Mouse (Mus musculus) thymus, adult 2 months (tissue): ENCODE results near the gene Mrpl34. TPM values are rescaled to one million over a fixed set of nuclear protein-coding genes. Genes with fewer than 3 reads are reported as not detected.

Experiments
- DNase-seq: peaks from one replicate; pipeline ENCODE4 v3.0.0; 2021
- H3K27ac ChIP-seq: fragments of 200-500 bp; 2 replicates; pipeline ENCODE4 v1.5.1; 2012; ENCODE audit warnings: low read length, control low read depth; ENCODE audit not compliant: control insufficient read depth, insufficient read depth
- H3K27me3 ChIP-seq: fragments of 200-500 bp; 2 replicates; pipeline ENCODE4 v1.6.1; 2012; ENCODE audit warnings: mild to moderate bottlenecking, low read length, moderate library complexity, mixed read lengths; ENCODE audit not compliant: control insufficient read depth, insufficient read depth
- H3K36me3 ChIP-seq: fragments of 200-500 bp; 2 replicates; pipeline ENCODE4 v1.6.1; 2012; ENCODE audit warnings: mild to moderate bottlenecking, low read length, moderate library complexity; ENCODE audit not compliant: control insufficient read depth, insufficient read depth
- H3K4me1 ChIP-seq: fragments of 200-500 bp; replicated peaks from 2 replicates; pipeline ENCODE4 v1.6.1; 2012; ENCODE audit warnings: low read length; ENCODE audit not compliant: control insufficient read depth, insufficient read depth
- H3K4me3 ChIP-seq: fragments of 200-500 bp; 2 replicates; pipeline ENCODE4 v1.5.1; 2012; ENCODE audit warnings: mild to moderate bottlenecking, low read length, control low read depth, moderate library complexity; ENCODE audit not compliant: control insufficient read depth, insufficient read depth
- CTCF ChIP-seq: fragments of 200-500 bp; IDR thresholded peaks from 2 replicates; pipeline ENCODE4 v1.5.1; 2012; ENCODE audit warnings: mild to moderate bottlenecking, control low read depth, low read length, moderate library complexity, borderline replicate concordance; ENCODE audit not compliant: control insufficient read depth, poor library complexity, insufficient read depth; ENCODE audit errors: extremely low read depth
- POLR2A ChIP-seq: fragments of 200-500 bp; IDR thresholded peaks from 2 replicates; pipeline ENCODE4 v1.6.1; 2012; ENCODE audit warnings: mild to moderate bottlenecking, low read length, control low read depth, moderate library complexity; ENCODE audit not compliant: control insufficient read depth, poor library complexity, insufficient read depth; ENCODE audit errors: extremely low read depth
- WGBS: fragments of 180-500 bp; shearing (Covaris S2); methylation state at CpG from one replicate; pipeline ENCODE4 v1.1.7; 2018; 5-methylcytosine and 5-hydroxymethylcytosine counted together
- polyA plus RNA-seq: library from polyadenylated mRNA; depleted of rRNA; stranded (reverse); fragments of >200 nt; gene quantifications from 2 replicates; pipeline ENCODE4 v1.2.3, GENCODE M21; 2012

The Mrpl34 gene
- polyA plus RNA-seq, 1 experiment, result 125 TPM

- 38% methylated on average over 16 of the region's 16 CpGs for WGBS
- Histone ChIP-seq H3K27ac (no peak overlapping the region), H3K36me3 (no peaks in the 10 kb centered on the region), H3K27me3 (no peaks in the 10 kb centered on the region), H3K4me1 (no peaks in the 10 kb centered on the region), H3K4me3 (no peak overlapping the region)
- DNase-seq, result peak; percentile 75
- no peak for TF ChIP-seq POLR2A
- TF ChIP-seq CTCF, result peak; percentile 79
Measured at GRCm38 (mm10) chr8:71495039-71495438, 30.3 kb downstream of the Mrpl34 start.

- DNase-seq, result no peak
- H3K4me1 ChIP-seq, result no peaks in the 10 kb centered on the region
- no peaks in the 10 kb centered on the region for H3K36me3 ChIP-seq
- 96% methylated on average over 5 of the region's 5 CpGs for WGBS
- no peak overlapping the region for H3K27ac ChIP-seq
- no peak overlapping the region for H3K4me3 ChIP-seq
- no peaks in the 10 kb centered on the region for H3K27me3 ChIP-seq
- TF ChIP-seq POLR2A, result no peak
- no peak for TF ChIP-seq CTCF
Measured at GRCm38 (mm10) chr8:71495811-71496210, 31.1 kb downstream of the Mrpl34 start.

- no peak for DNase-seq
- Histone ChIP-seq H3K27ac (no peak overlapping the region), H3K27me3 (no peaks in the 10 kb centered on the region), H3K4me1 (no peaks in the 10 kb centered on the region), H3K4me3 (no peak overlapping the region), H3K36me3 (no peaks in the 10 kb centered on the region)
- no peak for TF ChIP-seq CTCF
- no peak for TF ChIP-seq POLR2A
- 88% methylated on average over 11 of the region's 11 CpGs for WGBS
Measured at GRCm38 (mm10) chr8:71496481-71496880, 31.7 kb downstream of the Mrpl34 start.

GRCm38 (mm10) chr8:71497077-71497645 is 32.4 kb downstream of the Mrpl34 start:
- no peaks in the 10 kb centered on the region for H3K36me3 ChIP-seq
- WGBS, result 93% methylated on average over 1 of the region's 1 CpGs
- H3K4me1 ChIP-seq, result no peaks in the 10 kb centered on the region
- TF ChIP-seq CTCF, result no peak
- TF ChIP-seq POLR2A, result no peak
- no peaks in the 10 kb centered on the region for H3K27me3 ChIP-seq
- DNase-seq, result no peak
- H3K4me3 ChIP-seq, result no peak overlapping the region
- H3K27ac ChIP-seq, result no peak overlapping the region

- no peaks in the 10 kb centered on the region for H3K36me3 ChIP-seq
- no peaks in the 10 kb centered on the region for H3K27me3 ChIP-seq
- H3K27ac ChIP-seq, result no peak overlapping the region
- H3K4me1 ChIP-seq, result no peaks in the 10 kb centered on the region
- TF ChIP-seq POLR2A, result no peak
- no peak for TF ChIP-seq CTCF
- WGBS, result 85% methylated on average over 15 of the region's 15 CpGs
- H3K4me3 ChIP-seq, result no peak overlapping the region
- no peak for DNase-seq
Measured at GRCm38 (mm10) chr8:71497881-71498501, 33.2 kb downstream of the Mrpl34 start.

GRCm38 (mm10) chr8:71498816-71499690 is 34.3 kb downstream of the Mrpl34 start:
- no peak for DNase-seq
- no peak for TF ChIP-seq POLR2A
- no peak for TF ChIP-seq CTCF
- H3K27me3 ChIP-seq, result no peaks in the 10 kb centered on the region
- H3K4me1 ChIP-seq, result no peaks in the 10 kb centered on the region
- H3K27ac ChIP-seq, result no peak overlapping the region
- no peaks in the 10 kb centered on the region for H3K36me3 ChIP-seq
- no peak overlapping the region for H3K4me3 ChIP-seq
- WGBS, result 76% methylated on average over 16 of the region's 16 CpGs
